Mouse (Mus musculus) spleen, adult 10 weeks (tissue): ENCODE data around the gene C1qb. TPM values are rescaled to one million over a fixed set of nuclear protein-coding genes. Genes with fewer than 3 reads are reported as not detected.

Source experiments
- polyA plus RNA-seq: library from polyadenylated mRNA; stranded (reverse); fragments of 350-450 nt; fragmentation: Illumina TruSeq; extraction: RNeasy Lipid Tissue Mini Kit (QIAGEN cat#74804); gene quantifications from one replicate; pipeline ENCODE4 v1.2.3, GENCODE M21; 2015; ENCODE audit warnings: low replicate concordance; ENCODE audit not compliant: insufficient read depth

Gene C1qb
- 134 TPM for polyA plus RNA-seq

DNA sequence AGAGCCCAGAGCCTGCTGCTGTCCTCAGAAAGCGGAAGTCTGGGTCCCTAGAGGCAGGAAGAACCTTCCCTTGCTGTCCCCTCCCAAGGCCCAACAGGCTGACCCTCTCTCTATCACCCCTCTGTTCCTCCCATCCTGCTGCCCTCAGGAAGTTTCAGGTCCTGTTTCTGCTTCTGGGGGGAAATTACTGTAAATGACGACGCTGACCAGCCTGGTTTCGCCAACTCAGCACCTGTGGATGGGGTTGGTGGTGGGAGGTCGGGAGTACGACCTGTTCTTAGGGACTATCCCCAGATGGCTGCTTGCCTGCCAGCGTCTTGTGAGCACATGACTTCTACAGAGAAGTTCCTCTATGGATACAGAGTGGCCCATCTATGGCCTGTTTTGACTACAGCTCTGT is at the start of gene C1qb:
Gene C1qb, minus strand, starts transcription at position 87 of the 400 bp plus-strand sequence.

GRCm38 (mm10) chr4:136898637-136899036 is 12.7 kb upstream of the C1qb start, which contains the start of gene C1qa:
C1qa (minus strand) TSS chr4:136898803.

GRCm38 (mm10) chr4:136892811-136893210 is 6.8 kb upstream of the C1qb start, which contains the start of gene C1qc:
C1qc (minus strand) TSS chr4:136893065.

GRCm38 (mm10) chr4:136835621-136836386 is 50.2 kb downstream of the C1qb start, which contains the start of gene Ephb2:
Ephb2 (minus strand) TSS chr4:136835988.

Other genes with a start within 250 kb of the C1qb start
- 2.0 TPM for gene Ephb2, start 50.2 kb downstream of the C1qb start, polyA plus RNA-seq
- 112 TPM for gene C1qc, start 6.9 kb upstream of the C1qb start, polyA plus RNA-seq
- 117 TPM for gene C1qa, start 12.6 kb upstream of the C1qb start, polyA plus RNA-seq
- not detected for gene Epha8, start 70.6 kb upstream of the C1qb start, polyA plus RNA-seq
- gene Zbtb40, start 162.6 kb upstream of the C1qb start, polyA plus RNA-seq = 7.6 TPM